Mouse (Mus musculus) layer of hippocampus, adult 11-12 months (tissue): Measurements from ENCODE around the gene Gm10974.

ENCODE experiments used
- DNase-seq: peaks from one replicate; pipeline ENCODE4 v3.0.0; 2022; ENCODE audit warnings: low spot score

Gene Gm10974

DNA sequence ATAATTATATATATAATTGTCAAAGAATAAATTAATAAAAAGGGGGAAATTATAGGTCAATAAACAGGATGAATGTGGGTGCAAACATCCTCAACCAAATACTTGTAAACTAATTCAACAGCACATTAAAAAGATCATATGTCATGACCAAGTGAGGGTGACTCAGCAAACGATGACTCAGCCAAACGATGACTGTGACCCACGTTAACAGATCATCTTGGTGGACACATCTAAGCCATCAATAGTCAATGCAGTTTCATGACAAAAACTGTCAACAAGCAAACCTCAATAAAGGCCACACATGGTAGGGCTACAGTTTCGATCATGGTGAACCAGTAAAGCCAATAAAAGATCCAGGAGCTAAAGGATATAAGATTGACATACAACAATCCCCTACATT lies 6.7 kb upstream of the Gm10974 start:
- DNase-seq: no peak

- DNase-seq: no peak
These were observed 1.2 kb upstream of the Gm10974 start for GRCm38 (mm10) chr7:66364491-66364890.

- no peak for DNase-seq
These were observed 294 bp upstream of the Gm10974 start for GRCm38 (mm10) chr7:66365411-66365810.

GRCm38 (mm10) chr7:66369071-66369933 lies 3.6 kb downstream of the Gm10974 start:
- no peak for DNase-seq

DNA sequence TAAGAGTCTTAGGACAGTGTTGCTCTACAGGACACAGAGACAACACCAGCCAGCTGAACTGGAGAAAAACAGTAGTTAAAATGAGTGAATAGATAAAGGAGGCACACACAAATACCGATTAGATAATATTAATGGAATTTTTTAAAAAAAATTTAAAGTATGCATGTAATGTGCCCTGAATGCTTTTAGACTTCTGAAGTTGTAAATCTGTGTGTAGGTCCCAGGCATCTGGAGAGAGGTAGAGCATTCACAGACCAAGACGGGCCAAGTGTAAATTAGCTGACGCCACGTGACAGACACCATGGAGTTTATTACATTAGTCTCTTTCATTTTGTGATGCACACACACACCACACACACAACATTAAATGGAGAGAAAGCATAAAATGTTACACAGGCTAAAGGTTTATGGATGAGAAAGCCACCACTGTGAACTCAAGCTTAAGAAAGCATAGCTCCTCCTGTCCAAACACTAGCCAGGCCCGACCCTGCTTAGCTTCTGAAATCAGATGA lies 4.3 kb downstream of the Gm10974 start:
- DNase-seq: no peak

DNA sequence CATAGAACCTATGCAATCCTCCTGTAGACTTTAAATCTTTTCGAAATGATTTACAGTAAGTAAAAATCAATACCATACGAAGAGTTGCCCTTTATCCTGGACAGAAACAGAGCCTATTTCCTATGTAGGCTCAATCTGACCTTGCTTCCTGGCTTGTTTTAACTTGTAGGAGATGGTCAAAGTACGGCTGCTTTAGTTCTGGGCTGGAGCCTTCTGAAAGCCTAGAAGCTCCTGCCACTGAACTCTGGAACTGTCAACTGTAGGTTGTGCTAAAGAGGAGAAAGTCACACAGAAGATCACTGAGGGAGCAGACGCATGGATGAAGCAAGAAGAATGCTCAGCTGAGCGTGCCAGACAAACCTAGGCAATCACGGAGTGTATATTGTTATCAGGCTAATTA lies 5.3 kb downstream of the Gm10974 start:
- DNase-seq: no peak

- DNase-seq: no peak
These were observed 7.7 kb downstream of the Gm10974 start for GRCm38 (mm10) chr7:66373391-66373790.

- no peak for DNase-seq
These were observed 10.0 kb downstream of the Gm10974 start for GRCm38 (mm10) chr7:66375736-66376135.

DNA sequence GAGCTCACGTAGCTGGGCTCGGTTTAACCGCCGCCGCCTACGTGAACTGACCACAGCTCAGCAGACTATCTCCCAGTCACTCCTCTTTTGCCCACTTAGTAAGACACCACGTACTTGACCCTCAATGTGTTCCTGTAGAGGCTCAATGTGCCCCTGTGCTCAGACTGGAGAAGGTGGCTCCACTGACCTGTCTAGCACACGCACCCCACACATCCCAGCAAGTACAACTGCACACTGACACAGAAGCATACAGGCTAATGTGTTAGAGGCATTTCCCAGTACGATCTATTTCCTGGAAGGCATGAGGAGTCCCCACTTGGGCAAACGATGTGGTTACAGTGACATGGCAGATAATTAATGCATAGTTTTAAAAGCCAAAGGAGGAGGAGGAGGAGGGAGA lies 10.9 kb downstream of the Gm10974 start:
- no peak for DNase-seq

GRCm38 (mm10) chr7:66384213-66384612 lies 18.5 kb downstream of the Gm10974 start:
- DNase-seq: no peak

DNA sequence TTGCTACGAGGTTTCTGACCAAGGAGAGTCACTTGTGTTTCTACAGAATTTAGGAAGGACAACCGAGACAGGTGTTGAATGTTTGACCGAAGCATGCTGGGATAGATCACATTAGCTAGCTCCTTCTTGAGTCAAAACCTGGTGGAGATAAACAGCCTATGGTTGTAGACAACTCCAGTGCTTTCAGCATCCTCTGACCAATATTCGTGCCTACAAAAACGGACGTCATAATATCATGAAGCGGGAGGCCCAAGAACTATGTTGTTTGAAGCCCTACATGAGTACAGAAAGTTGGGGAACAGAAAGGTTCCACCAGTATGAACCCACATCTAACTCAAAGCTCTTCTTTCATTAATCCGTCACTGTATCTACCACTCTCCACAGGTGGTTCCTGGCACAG lies 19.2 kb downstream of the Gm10974 start:
- DNase-seq: no peak

DNA sequence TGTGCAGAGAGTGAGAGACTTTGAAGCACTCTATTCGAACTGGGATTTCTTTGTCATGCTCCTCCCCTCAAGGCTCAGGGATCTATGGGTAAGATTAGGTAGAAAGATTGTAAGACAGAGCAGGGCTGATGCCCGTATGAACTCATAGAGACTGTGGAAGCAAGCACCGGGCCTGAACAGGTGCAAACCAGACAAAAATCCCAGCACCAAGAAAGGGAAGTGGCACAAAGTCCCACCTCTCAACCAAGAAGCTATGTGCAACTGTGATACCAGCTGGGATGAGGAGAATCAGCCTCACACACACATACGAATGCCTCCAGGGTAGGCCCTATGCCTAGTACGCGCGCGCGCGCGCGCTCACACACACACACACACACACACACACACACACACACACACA lies 20.1 kb downstream of the Gm10974 start:
- DNase-seq: no peak

- no peak for DNase-seq
These were observed 20.7 kb downstream of the Gm10974 start for GRCm38 (mm10) chr7:66386411-66386810.

DNA sequence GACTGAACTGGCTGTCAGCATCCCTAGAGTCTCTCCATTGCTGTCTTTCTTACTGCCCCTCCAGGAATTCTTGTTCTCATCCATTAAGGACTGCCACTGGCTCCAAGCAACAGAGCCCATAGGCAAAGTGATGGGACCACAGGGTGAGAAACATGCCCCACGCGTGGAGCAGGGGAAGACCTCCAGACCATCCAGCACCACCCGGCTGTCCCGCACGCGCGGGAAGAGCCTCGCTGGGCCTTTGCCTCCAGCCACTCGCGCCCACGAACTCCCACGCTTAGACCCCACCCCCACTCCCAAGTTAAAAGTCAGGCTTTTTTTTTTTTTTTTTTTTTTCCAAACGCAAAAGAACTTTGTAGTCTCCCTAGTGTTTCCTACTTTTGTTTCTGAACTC lies 21.7 kb downstream of the Gm10974 start:
- DNase-seq: no peak

GRCm38 (mm10) chr7:66387813-66388521 lies 22.3 kb downstream of the Gm10974 start, which contains the start of gene Lrrk1:
Lrrk1 (minus strand) TSS chr7:66388350.
- peak; percentile 21 for DNase-seq

- DNase-seq: peak; percentile 75
These were observed 23.2 kb downstream of the Gm10974 start for GRCm38 (mm10) chr7:66388621-66389532.

DNA sequence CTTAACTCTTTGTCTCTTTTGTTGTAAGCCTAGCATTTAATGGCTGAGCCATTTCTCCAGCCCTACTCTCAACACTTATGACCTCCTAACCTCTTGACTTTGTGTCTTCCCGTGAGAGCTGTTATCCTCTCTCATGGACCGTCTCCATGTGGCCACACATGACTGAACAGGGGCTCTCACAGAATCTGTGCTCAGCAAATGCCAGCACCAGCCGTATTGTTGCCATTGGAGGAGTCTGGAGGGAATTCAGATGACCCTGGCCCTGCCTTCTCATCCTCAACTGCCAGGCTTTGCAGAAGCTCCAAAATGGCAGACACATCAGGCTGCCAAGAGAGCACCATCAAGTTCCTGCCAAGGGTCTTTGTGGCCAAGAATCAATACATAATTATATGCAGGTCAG lies 31.6 kb downstream of the Gm10974 start:
- no peak for DNase-seq

DNA sequence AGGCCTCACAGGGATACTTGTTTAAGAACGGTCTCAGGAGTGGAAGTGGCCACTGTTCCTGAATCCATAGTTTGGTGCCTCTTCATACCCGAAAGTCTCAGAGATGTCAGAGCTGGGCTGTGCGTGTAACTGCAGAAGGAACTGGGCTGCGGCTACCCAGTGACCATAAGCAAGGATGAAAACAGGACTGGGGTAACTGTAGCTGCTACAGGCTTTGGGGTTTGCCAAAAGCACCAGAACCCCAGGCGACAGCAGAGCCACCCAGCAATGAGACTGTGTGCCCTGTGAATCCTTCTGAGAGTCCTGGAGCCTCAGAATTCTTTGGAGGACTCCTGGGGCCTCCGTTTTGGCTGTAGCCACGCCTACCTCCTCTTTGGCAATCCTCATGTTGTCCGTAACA lies 35.9 kb downstream of the Gm10974 start:
- no peak for DNase-seq

- DNase-seq: no peak
These were observed 37.2 kb downstream of the Gm10974 start for GRCm38 (mm10) chr7:66402876-66403275.

DNA sequence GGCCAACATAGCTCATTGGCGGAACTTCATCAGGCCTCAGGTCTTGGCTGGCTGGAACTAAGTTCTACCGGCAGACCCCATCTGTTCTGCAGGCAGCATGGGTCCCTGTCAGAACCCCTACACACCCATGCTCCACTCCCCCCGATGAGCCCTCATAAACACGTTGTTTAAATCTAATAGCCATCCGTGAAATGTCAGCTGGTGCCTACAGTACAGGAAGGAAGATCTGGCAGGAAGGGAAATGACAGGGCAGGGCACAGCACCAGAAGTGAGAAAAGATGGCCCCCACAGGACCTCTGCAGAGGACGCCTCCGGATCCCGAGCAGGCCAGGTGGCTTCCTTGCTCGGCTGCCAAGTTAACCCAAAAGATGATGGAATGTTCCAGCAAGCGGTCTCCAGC lies 38.4 kb downstream of the Gm10974 start:
- no peak for DNase-seq

- DNase-seq: no peak
These were observed 39.1 kb downstream of the Gm10974 start for GRCm38 (mm10) chr7:66404802-66405201.

- no peak for DNase-seq
These were observed 39.8 kb downstream of the Gm10974 start for GRCm38 (mm10) chr7:66405541-66405940.
